Mouse (Mus musculus): ENCODE results near the gene Snx29.

Gene Snx29

DNA sequence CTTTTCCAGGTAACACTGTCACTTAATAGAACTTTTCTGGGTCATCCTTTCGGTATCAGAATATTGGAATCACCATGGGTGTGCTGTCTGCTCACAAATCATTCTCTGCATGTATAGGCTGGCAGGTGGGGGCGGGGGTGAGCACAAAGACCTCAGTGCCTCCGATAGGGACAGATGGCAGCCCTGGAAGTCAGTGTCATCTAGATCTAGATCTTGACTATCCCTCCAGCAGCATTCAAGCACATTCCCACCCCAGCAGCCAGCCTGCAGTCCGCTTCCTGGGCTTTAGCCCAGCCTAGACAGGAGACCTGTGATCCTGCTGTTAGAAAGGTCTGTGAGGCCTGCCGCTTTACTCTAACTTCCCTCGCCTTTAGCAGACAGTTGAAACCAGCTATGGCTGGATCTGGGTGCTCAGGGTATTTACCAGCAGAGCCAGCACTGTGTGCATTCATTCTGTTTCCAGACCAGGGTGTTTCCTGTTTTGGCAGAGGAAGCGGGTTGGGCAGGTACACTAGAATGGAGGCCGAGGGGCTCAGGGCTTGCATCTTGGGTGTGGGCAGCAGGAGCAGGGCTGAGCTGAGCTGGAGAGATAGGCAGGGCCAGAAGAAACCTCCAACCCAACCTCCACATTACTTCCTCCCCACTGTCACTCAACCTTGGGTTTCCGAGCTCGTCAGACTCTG lies 203.5 kb downstream of the Snx29 start:
- intact Hi-C loops (cut with DNase I) = no loop called here

DNA sequence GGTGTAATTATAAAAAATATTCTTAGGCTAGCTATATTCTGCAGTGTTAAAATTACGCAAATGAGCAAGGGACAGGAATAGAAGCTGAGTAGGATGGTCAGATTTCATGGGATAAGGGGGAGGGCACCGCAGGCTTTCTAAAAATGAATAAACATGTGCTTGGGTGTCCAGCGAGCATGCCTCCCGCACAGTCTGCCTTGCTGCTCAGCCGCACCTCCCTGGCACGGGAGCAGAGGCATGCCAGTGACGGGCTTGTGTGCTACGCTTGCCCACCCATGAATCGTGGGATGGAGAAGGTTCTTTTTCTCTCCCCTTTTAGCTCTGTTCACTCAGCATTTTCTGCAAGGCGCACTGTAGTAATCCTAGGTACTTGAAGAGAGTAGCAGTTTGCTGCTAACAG lies 204.3 kb downstream of the Snx29 start:
- intact Hi-C loops (cut with DNase I) = no loop called here

DNA sequence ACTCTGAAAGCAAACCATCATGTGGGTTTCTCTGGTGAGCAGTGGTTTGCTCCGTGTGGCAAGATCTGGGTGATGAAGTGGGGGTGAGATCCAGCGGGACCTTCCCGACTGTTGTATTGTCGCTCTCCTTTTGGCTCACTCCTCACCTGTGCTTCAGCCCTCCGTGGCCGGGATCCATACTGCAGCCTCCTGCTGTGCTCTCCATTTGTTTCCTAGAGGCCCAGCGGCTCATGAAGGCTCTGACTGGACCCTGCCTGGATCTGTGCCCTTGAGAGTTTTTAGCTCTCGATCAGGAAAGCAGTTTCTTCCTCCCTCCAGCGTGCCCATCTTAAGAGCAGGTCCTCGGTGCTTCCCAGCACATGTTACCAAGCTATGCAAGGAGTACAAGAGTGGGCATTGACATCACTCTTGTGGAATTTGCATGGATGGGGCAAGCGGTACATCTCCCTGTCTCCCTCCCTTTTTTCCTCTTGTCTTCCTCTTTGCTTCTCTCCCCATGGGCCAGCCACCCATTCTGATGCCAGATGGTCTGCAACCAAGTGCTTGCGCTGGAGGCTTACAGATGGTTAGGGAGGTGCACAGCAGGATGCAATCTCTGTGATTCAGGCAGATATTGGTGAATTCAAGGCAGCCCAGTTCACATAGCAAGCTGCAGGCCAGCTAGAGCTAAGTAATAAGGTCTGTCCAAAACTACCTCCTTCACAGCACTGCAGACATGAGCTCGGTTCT lies 207.9 kb downstream of the Snx29 start:
- intact Hi-C loops (cut with DNase I) = no loop called here

DNA sequence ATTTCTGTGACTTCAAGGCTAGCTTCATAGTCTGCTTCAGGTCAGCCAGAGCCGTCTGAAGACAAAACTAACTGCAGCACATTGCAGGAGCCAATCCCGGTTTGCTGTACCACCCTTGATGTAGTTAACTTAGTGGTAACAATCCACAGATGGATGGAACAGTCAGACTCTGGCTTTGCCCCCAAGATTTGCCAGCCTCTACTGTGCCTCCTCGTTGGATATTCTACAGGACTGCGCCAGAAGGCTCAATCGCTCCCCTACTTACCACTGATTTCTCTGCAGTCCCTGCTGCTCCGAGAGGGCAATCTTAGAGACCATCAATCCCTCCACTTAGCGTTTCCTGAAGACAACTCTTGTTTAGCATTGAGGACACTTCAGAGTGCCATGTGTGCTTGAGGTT lies 208.7 kb downstream of the Snx29 start:
- intact Hi-C loops (cut with DNase I) = no loop called here

DNA sequence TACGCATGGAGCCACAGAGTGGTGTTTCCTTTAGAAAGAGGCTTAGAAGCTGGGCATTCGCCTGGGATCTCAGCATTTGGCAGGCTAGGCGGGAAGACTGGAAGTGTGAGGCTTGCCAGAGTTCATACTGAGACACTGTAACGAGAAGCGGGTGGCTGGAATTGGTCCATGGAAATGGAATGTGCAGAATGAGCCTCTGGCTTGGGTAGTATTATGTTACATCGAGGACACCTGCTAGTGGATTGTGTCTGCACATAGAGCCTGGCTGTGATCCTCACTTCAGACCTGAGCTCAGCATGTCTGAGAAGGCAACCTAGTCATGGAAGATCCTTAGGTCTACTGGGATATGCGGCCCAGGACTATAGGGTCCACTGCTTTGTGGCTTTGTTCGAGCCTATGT lies 209.9 kb downstream of the Snx29 start:
- intact Hi-C loops (cut with DNase I) = no loop called here

DNA sequence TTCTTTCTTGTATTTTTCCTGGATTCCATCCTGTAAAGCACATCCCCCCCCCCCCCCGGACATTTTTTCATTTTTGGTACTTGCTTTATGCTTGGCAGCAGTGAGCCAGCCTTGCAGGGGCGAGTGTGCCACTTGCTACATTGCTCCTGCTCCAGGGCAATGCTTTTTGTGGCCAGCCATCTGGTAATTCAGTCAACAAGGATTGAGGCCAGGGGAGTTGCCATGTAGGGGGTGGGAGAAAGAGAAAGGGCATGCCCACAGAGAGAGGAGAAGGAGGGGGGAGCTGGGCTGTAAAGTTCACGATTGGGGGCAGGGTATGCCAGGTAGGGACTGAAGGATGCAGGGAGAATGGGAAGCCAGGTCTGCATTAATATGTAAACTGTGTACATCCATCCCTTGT lies 210.7 kb downstream of the Snx29 start:
- intact Hi-C loops (cut with DNase I) = no loop called here

DNA sequence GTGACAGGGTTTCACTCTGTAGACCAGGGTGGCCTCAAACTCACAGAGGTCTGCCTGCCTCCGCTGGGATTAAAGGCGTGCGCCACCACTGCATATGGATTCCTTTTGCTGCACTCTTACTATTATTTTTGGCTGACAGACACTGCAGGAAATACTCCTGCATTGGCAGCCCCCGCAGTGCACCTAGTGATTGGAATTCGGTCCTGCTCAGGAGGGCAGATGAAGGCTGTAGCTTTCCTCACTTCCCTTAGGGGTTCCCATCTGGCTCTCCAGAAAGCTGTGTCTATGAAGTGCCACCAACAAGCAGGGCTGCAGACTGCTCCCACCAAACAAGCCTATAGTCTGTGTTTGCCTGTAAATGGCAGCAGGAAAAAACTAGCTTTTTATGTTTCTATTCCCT lies 215.0 kb downstream of the Snx29 start:
- intact Hi-C loops (cut with DNase I) = no loop called here

DNA sequence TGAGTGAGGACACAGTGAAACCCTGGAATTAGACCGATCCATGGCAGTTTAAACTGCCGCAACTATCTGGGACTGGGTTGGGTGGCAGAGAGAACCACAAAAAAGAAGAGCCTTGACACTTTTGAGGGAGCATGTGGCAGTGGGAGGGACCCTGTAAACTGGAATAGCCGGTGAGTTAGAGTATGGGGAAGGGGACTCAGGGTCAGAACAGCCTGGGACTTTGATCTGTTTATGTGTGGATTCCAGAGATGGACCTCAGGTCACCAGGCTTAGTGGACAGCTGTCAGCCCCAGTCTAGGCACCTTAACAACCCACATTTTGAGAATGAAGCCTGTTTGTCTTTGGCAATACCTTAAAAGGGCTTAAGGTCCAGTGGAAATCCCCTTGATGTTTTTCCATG lies 215.5 kb downstream of the Snx29 start:
- intact Hi-C loops (cut with DNase I) = no loop called here

DNA sequence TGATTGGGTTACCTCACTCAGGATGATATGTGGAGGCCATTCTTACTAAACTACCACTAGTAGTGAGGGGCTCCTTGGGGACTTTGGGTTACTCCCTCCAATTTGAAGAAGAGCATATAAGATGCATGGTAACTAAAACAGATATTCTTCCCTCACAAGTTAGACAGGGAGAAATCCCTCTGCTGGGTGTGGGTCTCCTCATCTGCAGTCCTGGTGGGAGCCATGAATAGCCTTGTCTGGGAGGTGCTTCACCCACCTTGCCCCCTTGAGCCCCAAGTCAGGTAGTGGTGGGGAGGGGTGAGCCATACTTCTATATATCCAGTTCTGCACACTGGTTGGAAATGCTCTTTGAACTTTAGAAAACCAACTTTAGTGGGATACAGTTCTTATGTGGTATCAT lies 218.3 kb downstream of the Snx29 start:
- intact Hi-C loops (cut with DNase I) = no loop called here

DNA sequence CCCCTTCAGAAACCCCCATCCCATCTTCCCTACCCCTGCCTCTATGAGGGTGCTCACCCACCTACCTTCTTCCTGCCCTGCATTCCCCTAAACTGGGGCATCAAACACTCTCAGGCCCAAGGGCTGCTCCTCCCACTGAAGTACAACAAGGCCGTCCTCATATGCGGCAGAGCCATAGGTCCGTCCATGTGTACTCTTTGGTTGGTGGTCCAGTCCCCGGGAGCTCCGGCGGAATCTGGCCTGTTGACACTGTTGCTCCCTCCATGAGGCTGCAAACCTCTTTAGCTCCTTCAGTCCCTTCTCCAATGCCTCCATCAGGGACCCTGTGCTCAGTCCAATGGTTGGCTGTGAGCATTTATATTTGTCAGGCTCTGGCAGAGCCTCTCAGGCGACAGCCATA lies 219.1 kb downstream of the Snx29 start:
- intact Hi-C loops (cut with DNase I) = no loop called here

DNA sequence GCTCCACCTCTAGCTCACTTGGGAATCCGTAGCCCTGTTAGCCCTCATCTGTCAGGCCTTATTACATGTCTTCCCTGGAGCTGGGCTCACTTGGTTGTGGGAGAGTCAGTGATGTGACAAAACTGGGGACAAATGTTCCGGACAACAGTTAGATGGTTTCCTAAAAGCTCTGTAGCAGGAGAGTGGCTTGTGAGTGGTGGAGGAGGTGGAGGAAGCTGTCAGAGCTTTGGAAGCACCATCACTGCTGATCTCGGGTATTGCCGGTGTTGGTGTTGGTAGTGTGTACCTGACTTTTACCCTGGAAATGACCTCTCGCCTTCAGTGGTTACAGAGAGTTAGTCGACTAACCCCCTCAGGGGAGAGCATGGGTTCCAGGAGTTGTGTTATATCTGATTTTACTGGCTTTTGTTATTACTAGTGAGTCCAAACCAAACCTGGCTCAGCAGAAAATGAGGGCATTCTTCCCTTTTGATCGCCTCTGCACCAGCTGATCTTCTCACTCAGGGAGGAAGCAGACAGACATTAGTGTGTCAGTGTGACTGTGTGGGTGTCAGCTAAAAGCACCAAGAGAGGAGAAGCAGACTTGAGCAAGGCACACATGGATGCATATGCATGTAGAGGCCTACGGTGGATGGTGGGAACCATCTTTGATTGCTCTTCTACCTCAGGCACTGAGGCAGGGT lies 227.5 kb downstream of the Snx29 start:
- intact Hi-C loops (cut with DNase I) = no loop called here

DNA sequence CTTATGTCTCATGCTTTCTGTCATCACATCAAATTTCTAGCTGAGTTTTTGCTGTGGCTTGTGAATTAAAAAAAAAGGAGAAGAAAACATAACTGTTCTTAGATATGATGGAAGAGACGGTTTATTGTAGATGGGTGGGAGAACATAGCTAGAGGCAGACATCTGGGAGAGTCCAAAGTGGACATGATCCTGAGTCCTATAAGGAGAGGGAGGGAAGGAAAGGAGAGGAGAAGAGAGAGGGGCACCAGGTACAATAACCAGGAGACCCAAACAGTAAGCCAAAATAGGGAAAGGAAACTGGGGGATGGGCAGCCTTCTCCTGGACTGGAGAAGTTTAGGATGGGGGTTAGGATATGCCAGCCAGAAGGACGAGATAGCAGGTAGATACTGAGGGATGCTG lies 239.0 kb downstream of the Snx29 start:
- intact Hi-C loops (cut with DNase I) = no loop called here

DNA sequence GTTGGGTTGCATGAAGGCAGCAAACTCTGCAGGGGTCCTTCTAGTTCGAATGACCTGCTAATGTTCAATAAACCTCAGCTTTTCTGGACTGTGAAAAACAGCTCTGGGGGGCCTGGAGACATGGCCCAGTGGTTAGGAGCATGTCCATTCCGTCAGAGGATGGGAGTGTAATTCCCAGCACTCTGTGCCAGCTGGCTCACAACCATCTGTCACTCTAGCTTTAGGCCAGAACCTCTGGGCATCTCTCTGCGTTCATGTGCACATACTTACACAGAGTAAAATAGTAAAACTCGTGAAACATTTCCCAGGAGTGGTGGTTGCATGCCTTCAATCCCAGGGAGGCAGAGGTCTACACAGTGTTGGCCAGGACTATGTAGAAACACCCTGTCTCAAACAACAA lies 241.1 kb downstream of the Snx29 start:
- intact Hi-C loops (cut with DNase I) = no loop called here

DNA sequence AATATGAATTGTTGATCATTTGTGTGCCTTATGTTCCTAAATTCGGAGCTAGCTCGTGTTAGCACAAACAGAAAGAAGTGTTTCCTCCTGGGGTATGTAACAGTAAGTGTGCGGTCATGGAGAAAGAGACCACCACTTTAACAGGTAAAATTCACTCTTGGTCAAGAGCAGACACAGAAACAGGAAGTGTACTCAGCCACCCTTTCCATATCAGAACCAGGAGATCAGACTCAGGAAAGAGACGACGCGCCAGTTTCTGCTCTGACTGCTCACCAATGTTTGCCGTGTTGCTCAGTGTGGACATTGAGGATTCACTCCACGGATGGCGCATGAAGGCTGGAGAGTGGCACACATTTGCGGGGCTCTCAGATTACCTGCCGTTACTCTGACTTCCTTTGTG lies 242.4 kb downstream of the Snx29 start:
- intact Hi-C loops (cut with DNase I) = no loop called here

DNA sequence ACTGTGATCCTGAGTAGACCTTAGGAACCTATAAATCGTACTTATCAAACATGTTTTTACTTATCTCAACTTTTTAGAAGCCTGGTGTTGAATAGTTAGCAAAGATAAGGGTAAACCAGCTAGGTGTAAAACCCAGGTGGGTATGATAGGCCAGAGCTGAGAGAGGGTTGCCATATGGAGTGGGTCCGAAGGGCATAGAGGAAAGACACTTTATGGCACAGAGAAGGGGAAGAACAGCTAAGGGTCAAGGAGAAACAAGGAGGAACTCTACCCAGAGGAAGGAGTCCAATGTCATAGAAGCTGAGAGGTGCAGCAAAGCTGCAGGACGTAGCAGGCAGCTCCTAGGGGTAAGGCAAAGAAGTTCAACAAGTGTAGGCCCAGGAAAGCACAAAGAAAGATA lies 244.9 kb downstream of the Snx29 start:
- intact Hi-C loops (cut with DNase I) = no loop called here

DNA sequence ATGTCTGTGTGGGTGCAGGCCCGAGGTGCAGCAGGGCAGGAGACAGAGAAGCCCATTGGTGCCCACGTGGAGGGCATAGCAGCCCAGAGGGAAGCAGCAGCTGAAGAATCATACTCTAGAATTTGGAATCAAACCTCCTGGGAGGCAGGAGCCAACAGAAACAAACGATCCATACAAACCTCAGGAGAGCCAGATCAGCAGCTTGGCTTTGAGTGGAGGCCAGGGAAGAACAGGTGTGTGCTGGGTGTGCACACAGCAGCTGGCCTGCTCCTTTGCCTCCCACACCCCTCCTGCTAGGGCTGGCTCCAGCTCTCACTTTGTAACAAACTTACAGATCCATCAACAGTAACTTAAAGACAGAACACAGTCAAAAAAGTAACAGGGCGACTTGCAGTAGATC lies 245.4 kb downstream of the Snx29 start:
- intact Hi-C loops (cut with DNase I) = no loop called here

DNA sequence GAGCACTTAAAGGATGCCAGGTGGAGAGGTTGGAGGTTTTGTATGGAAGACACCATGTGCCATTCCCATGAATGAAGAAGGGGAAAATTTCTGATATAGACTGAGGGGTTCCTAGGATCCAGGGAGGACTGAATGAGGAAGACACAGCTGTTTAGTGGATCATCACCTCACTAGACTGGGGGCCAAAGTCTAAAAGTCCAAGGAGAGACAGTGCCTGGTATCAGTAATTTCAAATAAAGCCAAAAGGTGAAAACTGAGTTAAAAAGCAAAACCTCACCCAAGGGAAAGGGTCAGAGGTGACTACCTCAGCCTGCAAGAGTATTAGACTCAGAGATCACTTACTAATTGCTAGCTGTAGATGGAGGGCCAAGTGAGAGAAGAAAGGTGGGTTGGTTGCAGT lies 245.9 kb downstream of the Snx29 start:
- intact Hi-C loops (cut with DNase I) = no loop called here

DNA sequence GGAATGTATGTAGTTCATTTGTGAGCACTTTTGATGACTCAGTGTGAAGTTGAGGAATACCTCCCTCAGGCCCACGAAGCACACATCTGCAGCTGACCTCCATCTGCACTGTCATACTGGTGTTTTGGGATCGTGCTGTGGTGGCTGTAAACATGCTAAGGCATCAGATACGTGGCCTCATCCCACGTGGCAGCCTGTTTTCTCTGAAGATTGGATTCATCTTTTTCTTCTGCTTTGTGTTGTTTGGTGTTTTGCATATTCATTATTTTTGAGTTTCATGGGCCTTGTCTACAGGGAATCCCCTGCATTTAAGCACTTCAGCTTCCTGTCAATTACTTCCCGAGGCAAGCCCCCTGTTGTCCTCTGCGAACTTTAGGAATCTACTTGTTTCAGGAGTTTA lies 246.4 kb downstream of the Snx29 start:
- intact Hi-C loops (cut with DNase I) = no loop called here

DNA sequence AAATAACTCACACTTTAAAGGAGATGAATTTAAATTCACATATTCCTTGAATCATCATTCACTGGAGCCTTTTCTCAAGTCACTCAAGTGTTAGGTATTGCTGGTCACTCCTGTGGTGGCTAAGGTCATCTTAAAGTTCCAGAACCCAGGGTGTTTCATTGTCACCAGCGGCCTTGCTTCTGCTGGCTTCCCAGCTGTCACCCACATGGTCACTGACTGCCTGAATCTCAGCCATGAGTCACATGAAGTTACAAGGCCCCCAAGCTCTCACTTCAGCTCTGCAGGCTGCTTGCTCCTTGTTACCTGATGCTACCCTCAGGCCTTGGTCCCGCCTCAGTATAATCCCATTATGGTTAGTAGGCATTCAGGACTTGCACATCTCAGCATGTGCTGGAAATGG lies 247.4 kb downstream of the Snx29 start:
- intact Hi-C loops (cut with DNase I) = loop anchor here (10.0 kb wide), 2 partner anchors 105 to 145 kb away; no protein-coding TSS in a partner anchor

DNA sequence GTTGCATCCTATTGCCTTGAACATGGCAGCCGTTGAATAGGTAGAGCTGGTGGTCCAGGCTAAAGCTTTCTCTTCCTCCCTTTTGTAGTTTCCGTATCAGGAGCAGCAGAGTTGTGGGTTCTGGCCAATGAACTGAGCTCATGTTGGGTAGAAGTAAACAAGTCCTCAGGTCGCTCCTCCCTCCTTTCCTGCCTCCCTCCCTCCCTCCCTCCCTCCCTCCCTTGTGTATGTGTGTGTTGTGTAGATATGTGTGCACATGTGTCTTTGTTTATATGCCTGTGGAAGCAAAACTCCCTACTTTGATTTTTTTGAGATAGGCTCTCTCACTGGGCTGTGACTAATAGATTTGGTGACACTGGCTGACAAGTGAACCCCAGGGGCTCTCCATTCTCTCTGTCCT lies 251.8 kb downstream of the Snx29 start:
- intact Hi-C loops (cut with DNase I) = loop anchor here (10.0 kb wide), 2 partner anchors 100 to 150 kb away; no protein-coding TSS in a partner anchor

DNA sequence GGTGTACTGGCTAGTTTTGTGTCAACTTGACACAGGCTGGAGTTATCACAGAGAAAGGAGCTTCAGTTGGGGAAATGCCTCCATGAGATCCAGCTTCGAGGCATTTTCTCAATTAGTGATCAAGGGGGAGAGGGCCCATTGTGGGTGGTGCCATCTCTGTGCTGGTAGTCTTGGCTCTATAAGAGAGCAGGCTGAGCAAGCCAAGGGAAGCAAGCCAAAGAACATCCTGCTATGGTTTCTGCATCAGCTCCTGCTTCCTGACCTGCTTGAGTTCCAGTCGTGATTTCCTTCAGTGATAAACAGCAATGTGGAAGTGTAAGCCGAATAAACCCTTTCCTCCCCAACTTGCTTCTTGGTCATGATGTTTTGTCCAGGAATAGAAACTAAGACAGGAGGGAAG lies 253.0 kb downstream of the Snx29 start:
- intact Hi-C loops (cut with DNase I) = loop anchor here (10.0 kb wide), 2 partner anchors 99 to 151 kb away; no protein-coding TSS in a partner anchor

DNA sequence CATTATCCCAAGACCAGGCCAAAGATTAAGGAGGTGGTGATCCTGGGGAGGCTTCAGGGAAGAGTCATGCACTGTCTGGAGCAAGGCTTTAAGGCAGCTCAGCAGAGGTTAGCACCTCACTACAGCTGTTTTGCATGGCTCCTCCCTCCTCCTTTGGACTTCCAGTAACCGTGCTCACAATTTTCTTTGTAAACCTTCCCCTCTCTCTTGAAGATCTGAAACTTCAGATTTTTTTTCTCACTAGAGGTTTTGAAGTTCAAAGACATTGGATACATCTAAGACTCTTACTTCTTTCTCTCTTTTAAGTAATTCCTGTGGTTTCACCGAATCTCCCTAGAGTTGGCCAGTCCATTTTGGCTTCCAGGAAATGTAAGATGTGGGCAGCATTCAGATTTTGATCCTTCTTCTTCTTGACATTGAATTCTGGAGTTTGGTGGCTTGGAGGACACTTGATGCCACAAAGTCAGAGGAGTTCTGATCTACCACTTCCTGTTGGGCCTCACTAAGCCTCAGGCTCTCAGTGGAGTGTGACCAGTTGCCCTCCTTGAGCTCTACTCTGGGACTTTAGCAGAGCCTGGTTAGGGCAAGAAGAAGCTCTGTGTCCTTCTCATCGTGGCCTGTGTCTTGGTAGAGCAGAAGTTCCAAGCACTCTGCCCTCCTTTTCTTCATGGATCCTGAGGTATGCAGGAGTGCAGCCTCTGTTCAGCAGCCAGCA lies 255.0 kb downstream of the Snx29 start:
- intact Hi-C loops (cut with DNase I) = loop anchor here (10.0 kb wide), 2 partner anchors 97 to 153 kb away; no protein-coding TSS in a partner anchor
